Mouse (Mus musculus): Measurements from ENCODE around the gene Gm29427. TPM values are rescaled to one million over a fixed set of nuclear protein-coding genes. Genes with fewer than 3 reads are reported as not detected.
A peak's percentile ranks its signal among the peaks of the same experiment; 100 is the strongest.

Gm29427 gene
- polyA plus RNA-seq, 1 experiment from 2014 or later = not detected

GRCm38 (mm10) chr1:130740781-130741720, 25.5 kb upstream of the Gm29427 start:
- Histone ChIP-seq H3K9ac (no peak overlapping the region), H3K9me3 (replicated peaks) (no peaks in the 10 kb centered on the region), H3K4me2 (replicated peaks) (0 out of 2 replicates have a peak overlapping the region, but pooled peaks have one; percentile 3), H3K27me3 (no peaks in the 10 kb centered on the region), H3K4me3 (replicated peaks) (no peak overlapping the region), H3K4me1 (peaks cover 4% of the 10 kb centered on the region; the same call in 1 of the 2 replicates), H3K36me3 (no peaks in the 10 kb centered on the region), H3K27ac (replicated peaks) (peak overlapping the region; percentile 12; the same call in 1 of the 2 replicates)
- no peak for ATAC-seq (ENCODE audit: insufficient number of reproducible peaks, low FRiP score, low TSS enrichment, low read depth)
- WGBS = 39% methylated on average over 15 of the region's 15 CpGs

DNA sequence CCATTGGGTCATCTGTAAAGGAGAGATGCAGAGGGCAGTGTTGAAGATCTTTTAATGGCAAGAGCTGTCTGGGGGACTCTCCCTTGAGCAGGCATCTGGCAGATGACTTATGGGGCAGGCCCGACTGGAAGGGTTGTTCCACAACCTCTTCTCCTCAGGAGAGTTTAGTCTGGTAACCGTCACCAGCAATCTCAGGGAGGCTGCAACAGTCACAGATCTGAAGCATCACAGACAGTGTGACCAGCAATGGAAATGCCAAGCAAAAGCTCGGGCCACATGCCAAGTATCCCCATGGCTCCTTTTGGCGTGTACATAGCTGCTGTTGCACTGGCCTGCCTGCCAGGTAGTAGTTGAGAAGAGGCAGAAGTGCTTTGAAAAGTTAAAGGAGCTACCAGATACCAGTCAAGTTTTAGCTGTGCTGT, 24.6 kb upstream of the Gm29427 start:
- no peaks in the 10 kb centered on the region for H3K9me3 ChIP-seq (replicated peaks)
- no peak overlapping the region for H3K9ac ChIP-seq
- no peaks in the 10 kb centered on the region for H3K36me3 ChIP-seq
- H3K27ac ChIP-seq (replicated peaks) = no peak overlapping the region; the same call in 1 of the 2 replicates
- H3K4me2 ChIP-seq (replicated peaks) = no peak overlapping the region
- 72% methylated on average over 4 of the region's 4 CpGs for WGBS
- H3K4me3 ChIP-seq (replicated peaks) = no peak overlapping the region
- H3K27me3 ChIP-seq = no peaks in the 10 kb centered on the region
- peaks cover 4% of the 10 kb centered on the region; the same call in 1 of the 2 replicates for H3K4me1 ChIP-seq
- no peak for ATAC-seq (ENCODE audit: insufficient number of reproducible peaks, low FRiP score, low TSS enrichment, low read depth)

DNA sequence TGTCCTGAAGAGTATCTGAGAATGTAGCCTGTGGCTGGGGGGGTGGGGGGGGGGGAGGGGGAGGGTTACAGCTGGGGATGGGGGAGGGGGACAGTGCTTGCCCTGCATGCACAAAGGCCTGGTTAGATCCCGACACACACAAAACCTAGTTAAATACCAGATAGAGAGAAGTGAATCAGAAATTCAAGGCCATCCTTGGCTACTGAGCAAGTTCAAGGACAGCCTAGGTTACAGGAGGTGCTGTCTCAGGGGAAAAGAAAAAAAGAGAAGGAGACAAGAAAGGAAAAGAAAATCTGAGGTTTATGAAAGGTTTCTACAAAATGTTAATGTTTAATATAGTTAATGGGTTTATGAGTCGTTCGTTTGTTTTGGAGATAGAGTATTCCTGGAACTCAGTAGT, 24.0 kb upstream of the Gm29427 start:
- no peak for ATAC-seq (ENCODE audit: insufficient number of reproducible peaks, low FRiP score, low TSS enrichment, low read depth)
- H3K36me3 ChIP-seq = no peaks in the 10 kb centered on the region
- H3K9ac ChIP-seq = no peak overlapping the region
- no peak overlapping the region for H3K4me2 ChIP-seq (replicated peaks)
- H3K4me3 ChIP-seq (replicated peaks) = no peak overlapping the region
- WGBS = 77% methylated on average over 3 of the region's 3 CpGs
- H3K27ac ChIP-seq (replicated peaks) = no peak overlapping the region
- peaks cover 4% of the 10 kb centered on the region; the same call in 1 of the 2 replicates for H3K4me1 ChIP-seq
- H3K9me3 ChIP-seq (replicated peaks) = no peaks in the 10 kb centered on the region
- no peaks in the 10 kb centered on the region for H3K27me3 ChIP-seq

- 76% methylated on average over 3 of the region's 3 CpGs for WGBS
- Histone ChIP-seq H3K4me2 (replicated peaks) (no peak overlapping the region), H3K36me3 (no peaks in the 10 kb centered on the region), H3K4me1 (peaks cover 4% of the 10 kb centered on the region; the same call in 1 of the 2 replicates), H3K9me3 (replicated peaks) (no peaks in the 10 kb centered on the region), H3K9ac (no peak overlapping the region), H3K4me3 (replicated peaks) (no peak overlapping the region), H3K27me3 (no peaks in the 10 kb centered on the region), H3K27ac (replicated peaks) (no peak overlapping the region)
- no peak for ATAC-seq (ENCODE audit: insufficient number of reproducible peaks, low FRiP score, low TSS enrichment, low read depth)
Measured at GRCm38 (mm10) chr1:130738551-130739106, 23.0 kb upstream of the Gm29427 start.

DNA sequence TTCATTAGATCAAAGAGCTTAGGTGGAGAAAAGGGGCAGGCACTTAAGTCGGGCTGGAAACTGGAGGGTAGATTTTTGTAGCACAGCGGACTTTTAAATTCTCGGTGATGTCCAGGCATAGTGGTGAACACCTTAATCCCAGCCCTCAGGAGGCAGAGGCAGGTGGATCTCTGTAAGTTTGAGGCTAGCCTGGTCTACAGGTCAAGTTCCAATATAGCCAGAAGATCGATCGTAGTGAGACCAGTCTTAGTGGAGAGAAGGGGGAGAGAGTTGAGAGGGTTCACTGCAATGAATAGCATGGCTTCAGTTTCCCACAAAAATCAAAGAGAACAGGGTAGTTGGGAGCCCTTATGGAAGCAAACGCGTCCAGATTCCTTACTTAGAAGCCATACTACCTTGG, 22.3 kb upstream of the Gm29427 start:
- ATAC-seq (ENCODE audit: insufficient number of reproducible peaks, low FRiP score, low TSS enrichment, low read depth) = no peak
- H3K27me3 ChIP-seq = no peaks in the 10 kb centered on the region

DNA sequence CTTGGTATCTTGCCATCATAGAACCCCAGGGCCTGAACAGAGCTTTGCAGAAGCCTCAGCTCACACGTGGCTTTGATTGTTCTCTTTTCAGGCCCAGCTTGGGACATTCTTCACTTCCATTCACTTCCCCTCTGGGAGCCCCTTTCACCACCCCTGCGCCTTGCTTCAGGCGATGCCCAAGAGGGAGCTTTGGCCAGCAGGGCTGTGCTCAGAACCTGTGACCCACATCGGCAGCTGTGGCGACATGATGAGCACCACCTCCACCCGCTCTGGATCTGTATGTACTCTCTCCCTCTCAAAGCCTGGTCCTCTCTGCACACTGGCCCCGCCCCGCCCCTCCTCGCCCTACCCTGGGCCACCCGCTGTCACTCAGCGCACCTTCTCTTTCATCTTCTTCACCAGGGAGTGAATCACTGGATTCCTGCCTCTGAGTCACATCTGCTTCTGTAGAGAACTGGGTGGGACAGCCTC, 21.8 kb upstream of the Gm29427 start:
- Histone ChIP-seq H3K36me3 (no peaks in the 10 kb centered on the region), H3K4me2 (replicated peaks) (no peak overlapping the region), H3K27me3 (no peaks in the 10 kb centered on the region), H3K9me3 (replicated peaks) (no peaks in the 10 kb centered on the region), H3K9ac (no peak overlapping the region), H3K27ac (replicated peaks) (no peak overlapping the region), H3K4me1 (peaks cover 4% of the 10 kb centered on the region; the same call in 1 of the 2 replicates), H3K4me3 (replicated peaks) (no peak overlapping the region)
- 25% methylated on average over 11 of the region's 11 CpGs for WGBS
- ATAC-seq (ENCODE audit: insufficient number of reproducible peaks, low FRiP score, low TSS enrichment, low read depth) = no peak; the same call in 1 of the 2 replicates

More for the DNA sequence above, 22.3 kb upstream of the Gm29427 start:
- Histone ChIP-seq H3K36me3 (no peaks in the 10 kb centered on the region), H3K4me1 (peaks cover 4% of the 10 kb centered on the region; the same call in 1 of the 2 replicates), H3K27ac (replicated peaks) (no peak overlapping the region), H3K9me3 (replicated peaks) (no peaks in the 10 kb centered on the region), H3K4me3 (replicated peaks) (no peak overlapping the region), H3K9ac (no peak overlapping the region), H3K4me2 (replicated peaks) (no peak overlapping the region)
- whole genome bisulfite sequencing = 85% methylated on average over 7 of the region's 7 CpGs

DNA sequence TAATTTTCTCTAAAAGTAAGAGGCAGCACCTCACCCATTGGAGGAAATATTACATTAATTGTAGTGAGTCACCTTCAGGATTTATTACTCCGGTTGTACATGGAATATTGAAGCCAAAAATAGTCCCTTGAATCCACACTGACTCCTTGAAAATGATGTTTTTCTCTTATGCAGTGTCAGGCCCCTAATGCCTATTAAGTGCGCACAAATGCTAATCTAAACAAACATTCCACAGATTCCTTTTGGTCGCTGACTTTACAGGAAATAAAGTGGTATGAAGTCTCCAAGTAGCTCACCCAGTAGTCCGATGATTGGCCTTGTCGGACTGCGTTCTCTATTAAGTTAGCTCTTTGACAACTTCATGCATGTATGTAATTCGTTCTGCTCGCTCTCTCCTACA, 19.3 kb upstream of the Gm29427 start:
- Histone ChIP-seq H3K4me1 (peaks cover 3% of the 10 kb centered on the region; the same call in 1 of the 2 replicates), H3K9me3 (replicated peaks) (no peaks in the 10 kb centered on the region), H3K36me3 (no peaks in the 10 kb centered on the region), H3K9ac (no peak overlapping the region), H3K4me2 (replicated peaks) (no peak overlapping the region), H3K4me3 (replicated peaks) (no peak overlapping the region), H3K27me3 (no peaks in the 10 kb centered on the region), H3K27ac (replicated peaks) (0 out of 2 replicates have a peak overlapping the region, but pooled peaks have one; percentile 39)
- no peak for ATAC-seq (ENCODE audit: insufficient number of reproducible peaks, low FRiP score, low TSS enrichment, low read depth)
- 59% methylated on average over 8 of the region's 8 CpGs for WGBS

- 45% methylated on average over 5 of the region's 5 CpGs for WGBS
- Histone ChIP-seq H3K4me1 (peaks cover 3% of the 10 kb centered on the region; the same call in 1 of the 2 replicates), H3K36me3 (no peaks in the 10 kb centered on the region), H3K4me2 (replicated peaks) (no peak overlapping the region), H3K9ac (no peak overlapping the region), H3K27me3 (no peaks in the 10 kb centered on the region), H3K9me3 (replicated peaks) (no peaks in the 10 kb centered on the region), H3K4me3 (replicated peaks) (no peak overlapping the region), H3K27ac (replicated peaks) (0 out of 2 replicates have a peak overlapping the region, but pooled peaks have one; percentile 39)
- ATAC-seq (ENCODE audit: insufficient number of reproducible peaks, low FRiP score, low TSS enrichment, low read depth) = no peak
Measured at GRCm38 (mm10) chr1:130734452-130734851, 18.9 kb upstream of the Gm29427 start.

DNA sequence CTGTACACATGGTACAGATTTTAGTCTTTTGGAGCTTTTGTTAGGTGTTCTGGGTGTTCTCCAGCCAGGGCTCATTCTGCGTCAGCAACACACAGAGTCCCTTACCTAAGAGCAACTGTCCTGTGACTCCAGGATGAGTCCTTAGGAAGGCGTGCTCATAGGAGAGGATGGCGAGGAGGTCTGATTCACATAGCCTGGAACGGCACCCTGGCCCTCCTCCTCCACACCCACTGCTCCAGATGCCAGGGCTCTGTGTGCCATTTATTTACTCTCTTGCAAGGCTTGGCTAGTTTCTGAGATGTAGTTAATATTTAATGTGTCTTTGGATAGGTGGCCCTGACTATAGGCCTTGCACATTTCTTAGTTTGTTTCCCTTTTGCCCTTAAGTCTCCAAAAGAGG, 18.1 kb upstream of the Gm29427 start:
- Histone ChIP-seq H3K4me3 (replicated peaks) (no peak overlapping the region), H3K27ac (replicated peaks) (no peak overlapping the region), H3K9me3 (replicated peaks) (no peaks in the 10 kb centered on the region), H3K4me2 (replicated peaks) (no peak overlapping the region), H3K4me1 (peaks cover 3% of the 10 kb centered on the region; the same call in 1 of the 2 replicates), H3K27me3 (no peaks in the 10 kb centered on the region), H3K9ac (no peak overlapping the region), H3K36me3 (no peaks in the 10 kb centered on the region)
- 76% methylated on average over 4 of the region's 4 CpGs for WGBS
- no peak for ATAC-seq (ENCODE audit: insufficient number of reproducible peaks, low FRiP score, low TSS enrichment, low read depth)

- no peaks in the 10 kb centered on the region for H3K9me3 ChIP-seq (replicated peaks)
- H3K4me2 ChIP-seq (replicated peaks) = no peak overlapping the region
- no peak overlapping the region for H3K4me3 ChIP-seq (replicated peaks)
- 87% methylated on average over 13 of the region's 13 CpGs for WGBS
- no peak overlapping the region for H3K9ac ChIP-seq
- H3K4me1 ChIP-seq = peaks cover 3% of the 10 kb centered on the region; the same call in 1 of the 2 replicates
- no peak overlapping the region for H3K27ac ChIP-seq (replicated peaks)
- ATAC-seq (ENCODE audit: insufficient number of reproducible peaks, low FRiP score, low TSS enrichment, low read depth) = no peak
- H3K27me3 ChIP-seq = no peaks in the 10 kb centered on the region
- no peaks in the 10 kb centered on the region for H3K36me3 ChIP-seq
Measured at GRCm38 (mm10) chr1:130732706-130733658, 17.4 kb upstream of the Gm29427 start.
